Mouse (Mus musculus) embryo, embryonic 11 days (tissue): Measurements from ENCODE around the gene Nek11.

Experiments
- DNase-seq: peaks from one replicate; pipeline ENCODE4 v3.0.0-alpha.2; 2015

The Nek11 gene

GRCm38 (mm10) chr9:105312686-105313085 lies 82.6 kb downstream of the Nek11 start:
- DNase-seq: no peak

GRCm38 (mm10) chr9:105309553-105310281 lies 85.6 kb downstream of the Nek11 start:
- peak; percentile 59 for DNase-seq

- no peak for DNase-seq
Observed at GRCm38 (mm10) chr9:105306042-105306441, 89.3 kb downstream of the Nek11 start.

GRCm38 (mm10) chr9:105302230-105302629 lies 93.1 kb downstream of the Nek11 start:
- DNase-seq: no peak

GRCm38 (mm10) chr9:105301396-105301795 lies 93.9 kb downstream of the Nek11 start:
- no peak for DNase-seq

GRCm38 (mm10) chr9:105300738-105301325 lies 94.5 kb downstream of the Nek11 start:
- DNase-seq: no peak

GRCm38 (mm10) chr9:105284670-105285069 lies 110.7 kb downstream of the Nek11 start:
- DNase-seq: peak; percentile 7

- DNase-seq: peak; percentile 71
Observed at GRCm38 (mm10) chr9:105282725-105283124, 112.6 kb downstream of the Nek11 start.

- no peak for DNase-seq
Observed at GRCm38 (mm10) chr9:105274925-105275324, 120.4 kb downstream of the Nek11 start.

- DNase-seq: peak; percentile 4
Observed at GRCm38 (mm10) chr9:105274286-105274685, 121.0 kb downstream of the Nek11 start.

- DNase-seq: peak; percentile 70
Observed at GRCm38 (mm10) chr9:105272241-105272640, 123.1 kb downstream of the Nek11 start.

- no peak for DNase-seq
Observed at GRCm38 (mm10) chr9:105263140-105263539, 132.2 kb downstream of the Nek11 start.

GRCm38 (mm10) chr9:105257668-105258067 lies 137.7 kb downstream of the Nek11 start:
- no peak for DNase-seq

GRCm38 (mm10) chr9:105254076-105254475 lies 141.2 kb downstream of the Nek11 start:
- DNase-seq: no peak

GRCm38 (mm10) chr9:105252349-105253041 lies 142.8 kb downstream of the Nek11 start:
- DNase-seq: no peak

GRCm38 (mm10) chr9:105251256-105251655 lies 144.1 kb downstream of the Nek11 start:
- no peak for DNase-seq

GRCm38 (mm10) chr9:105244024-105244423 lies 151.3 kb downstream of the Nek11 start:
- peak; percentile 79 for DNase-seq

GRCm38 (mm10) chr9:105214434-105214833 lies 180.9 kb downstream of the Nek11 start:
- no peak for DNase-seq

GRCm38 (mm10) chr9:105200305-105200704 lies 195.0 kb downstream of the Nek11 start:
- no peak for DNase-seq

- DNase-seq: no peak
Observed at GRCm38 (mm10) chr9:105186725-105187124, 208.6 kb downstream of the Nek11 start.

GRCm38 (mm10) chr9:105182392-105182791 lies 212.9 kb downstream of the Nek11 start:
- no peak for DNase-seq

- no peak for DNase-seq
Observed at GRCm38 (mm10) chr9:105144992-105145391, 250.3 kb downstream of the Nek11 start, which contains the start of gene 1700080E11Rik. Gene 1700080E11Rik, minus strand, starts transcription at chr9:105145092.

GRCm38 (mm10) chr9:105139204-105139603 lies 256.1 kb downstream of the Nek11 start:
- no peak for DNase-seq

GRCm38 (mm10) chr9:105136404-105136803 lies 258.9 kb downstream of the Nek11 start:
- no peak for DNase-seq
